Mouse (Mus musculus): ENCODE measurements around the gene Igsf21. TPM values are rescaled to one million over a fixed set of nuclear protein-coding genes. Genes with fewer than 3 reads are reported as not detected.

The Igsf21 gene
- polyA plus RNA-seq, 1 experiment from 2014 or later, result 0.10 TPM

- no peaks in the 10 kb centered on the region for H3K36me3 ChIP-seq
- no peak for ATAC-seq (replicated peaks; ENCODE audit: insufficient number of reproducible peaks, insufficient read depth, low FRiP score, low read depth)
- no peaks in the 10 kb centered on the region for H3K4me1 ChIP-seq (replicated peaks)
- H3K27me3 ChIP-seq, result peaks cover 21% of the 10 kb centered on the region; the same call in 1 of the 2 replicates
- no peak overlapping the region for H3K4me2 ChIP-seq
- no peaks in the 10 kb centered on the region for H3K9me3 ChIP-seq (replicated peaks)
- WGBS, result 72% methylated on average over 18 of the region's 18 CpGs
- no peak overlapping the region for H3K27ac ChIP-seq
- H3K9ac ChIP-seq, result no peak overlapping the region
- no peak overlapping the region for H3K4me3 ChIP-seq
These were observed 12.0 kb downstream of the Igsf21 start for GRCm38 (mm10) chr4:140234412-140235205.

DNA sequence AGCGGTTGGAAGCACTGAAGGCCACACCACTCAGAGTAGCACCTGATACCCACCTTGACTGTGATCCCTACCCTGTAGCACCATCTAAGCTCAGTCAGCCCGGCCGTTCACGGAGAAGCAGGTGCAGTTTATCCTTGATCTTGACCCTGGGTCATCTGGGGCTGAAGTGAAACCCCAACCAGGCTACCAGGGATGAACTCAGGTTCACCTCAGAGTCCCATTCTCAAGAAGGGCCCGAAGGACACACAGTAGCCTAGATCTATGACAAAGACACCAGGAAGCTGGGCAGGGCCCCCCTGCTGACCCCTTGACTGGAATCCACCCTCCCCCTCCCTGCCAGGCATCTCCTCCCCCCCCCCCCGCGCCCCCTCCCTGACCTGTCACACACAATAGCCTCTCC lies 18.7 kb downstream of the Igsf21 start:
- no peak overlapping the region for H3K9ac ChIP-seq
- no peaks in the 10 kb centered on the region for H3K36me3 ChIP-seq
- WGBS, result 58% methylated on average over 6 of the region's 7 CpGs
- peaks cover 26% of the 10 kb centered on the region for H3K27me3 ChIP-seq
- H3K4me1 ChIP-seq (replicated peaks), result no peaks in the 10 kb centered on the region
- H3K9me3 ChIP-seq (replicated peaks), result no peaks in the 10 kb centered on the region
- no peak for ATAC-seq (replicated peaks; ENCODE audit: insufficient number of reproducible peaks, insufficient read depth, low FRiP score, low read depth)
- H3K4me2 ChIP-seq, result no peak overlapping the region
- no peak overlapping the region for H3K27ac ChIP-seq
- no peak overlapping the region for H3K4me3 ChIP-seq

DNA sequence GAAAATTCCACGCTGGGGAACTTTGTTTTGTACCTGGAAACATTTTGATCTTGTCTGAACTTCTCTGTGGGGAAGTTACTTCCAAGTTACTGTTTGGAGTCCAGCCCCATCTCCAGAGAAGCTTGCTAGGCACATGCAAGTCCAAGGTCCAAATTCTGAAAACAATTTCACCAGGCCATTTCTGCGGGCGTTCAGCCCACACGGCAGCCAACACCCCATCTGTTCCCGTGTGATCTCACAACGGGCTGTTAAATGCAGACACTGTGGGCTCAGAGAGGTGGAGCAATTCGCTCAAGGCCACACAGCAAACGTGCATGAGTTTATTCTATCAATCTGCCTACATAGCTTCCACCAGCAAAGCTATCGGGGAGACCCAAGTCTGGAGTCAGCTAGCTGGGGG lies 21.4 kb downstream of the Igsf21 start:
- no peak overlapping the region for H3K4me3 ChIP-seq
- 73% methylated on average over 9 of the region's 9 CpGs for WGBS
- ATAC-seq (replicated peaks; ENCODE audit: insufficient number of reproducible peaks, insufficient read depth, low FRiP score, low read depth), result no peak
- H3K4me1 ChIP-seq (replicated peaks), result no peaks in the 10 kb centered on the region
- H3K27me3 ChIP-seq, result peaks cover 39% of the 10 kb centered on the region
- H3K36me3 ChIP-seq, result no peaks in the 10 kb centered on the region
- H3K27ac ChIP-seq, result no peak overlapping the region
- no peak overlapping the region for H3K9ac ChIP-seq
- no peaks in the 10 kb centered on the region for H3K9me3 ChIP-seq (replicated peaks)
- no peak overlapping the region for H3K4me2 ChIP-seq

DNA sequence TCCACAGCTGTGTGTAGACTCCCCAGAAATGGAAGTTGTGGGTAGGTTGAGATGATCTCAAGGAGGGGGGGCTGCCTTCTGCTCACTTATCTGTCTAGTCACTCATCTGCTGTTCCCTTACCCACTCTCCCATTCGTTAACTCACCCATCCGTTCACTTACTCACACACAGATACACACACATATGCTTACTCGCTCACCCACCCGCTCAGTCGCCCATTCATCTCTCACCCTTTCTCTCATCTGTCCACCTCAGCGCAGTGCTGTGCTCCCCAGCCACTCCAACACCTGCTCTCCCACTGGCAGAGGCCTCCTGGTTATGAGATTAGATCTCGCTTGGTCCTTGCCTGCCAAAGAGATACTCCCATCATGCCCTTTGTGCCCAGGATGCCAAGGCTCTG lies 22.1 kb downstream of the Igsf21 start:
- Histone ChIP-seq H3K9ac (no peak overlapping the region), H3K27me3 (peaks cover 41% of the 10 kb centered on the region), H3K27ac (no peak overlapping the region), H3K4me1 (replicated peaks) (no peaks in the 10 kb centered on the region), H3K4me2 (no peak overlapping the region), H3K9me3 (replicated peaks) (no peaks in the 10 kb centered on the region), H3K36me3 (no peaks in the 10 kb centered on the region), H3K4me3 (no peak overlapping the region)
- ATAC-seq (replicated peaks; ENCODE audit: insufficient number of reproducible peaks, insufficient read depth, low FRiP score, low read depth), result no peak
- 70% methylated on average over 7 of the region's 7 CpGs for WGBS

GRCm38 (mm10) chr4:140223067-140223466 lies 23.5 kb downstream of the Igsf21 start:
- Histone ChIP-seq H3K9me3 (replicated peaks) (no peaks in the 10 kb centered on the region), H3K4me1 (replicated peaks) (no peaks in the 10 kb centered on the region), H3K36me3 (no peaks in the 10 kb centered on the region), H3K4me3 (no peak overlapping the region), H3K4me2 (no peak overlapping the region), H3K27me3 (peaks cover 42% of the 10 kb centered on the region), H3K27ac (no peak overlapping the region), H3K9ac (no peak overlapping the region)
- 33% methylated on average over 12 of the region's 12 CpGs for WGBS
- ATAC-seq (replicated peaks; ENCODE audit: insufficient number of reproducible peaks, insufficient read depth, low FRiP score, low read depth), result no peak

GRCm38 (mm10) chr4:140220326-140221093 lies 26.1 kb downstream of the Igsf21 start:
- H3K4me3 ChIP-seq, result no peak overlapping the region
- WGBS, result 52% methylated on average over 22 of the region's 22 CpGs
- no peak for ATAC-seq (replicated peaks; ENCODE audit: insufficient number of reproducible peaks, insufficient read depth, low FRiP score, low read depth)
- no peaks in the 10 kb centered on the region for H3K4me1 ChIP-seq (replicated peaks)
- no peaks in the 10 kb centered on the region for H3K36me3 ChIP-seq
- no peaks in the 10 kb centered on the region for H3K9me3 ChIP-seq (replicated peaks)
- no peak overlapping the region for H3K4me2 ChIP-seq
- no peak overlapping the region for H3K27ac ChIP-seq
- H3K9ac ChIP-seq, result no peak overlapping the region
- H3K27me3 ChIP-seq, result peaks cover 42% of the 10 kb centered on the region

GRCm38 (mm10) chr4:140218853-140219852 lies 27.4 kb downstream of the Igsf21 start:
- 52% methylated on average over 17 of the region's 17 CpGs for WGBS
- Histone ChIP-seq H3K4me2 (no peak overlapping the region), H3K9ac (no peak overlapping the region), H3K27ac (no peak overlapping the region), H3K4me1 (replicated peaks) (no peaks in the 10 kb centered on the region), H3K27me3 (peaks cover 30% of the 10 kb centered on the region), H3K36me3 (no peaks in the 10 kb centered on the region), H3K4me3 (no peak overlapping the region), H3K9me3 (replicated peaks) (no peaks in the 10 kb centered on the region)
- no peak for ATAC-seq (replicated peaks; ENCODE audit: insufficient number of reproducible peaks, insufficient read depth, low FRiP score, low read depth)

DNA sequence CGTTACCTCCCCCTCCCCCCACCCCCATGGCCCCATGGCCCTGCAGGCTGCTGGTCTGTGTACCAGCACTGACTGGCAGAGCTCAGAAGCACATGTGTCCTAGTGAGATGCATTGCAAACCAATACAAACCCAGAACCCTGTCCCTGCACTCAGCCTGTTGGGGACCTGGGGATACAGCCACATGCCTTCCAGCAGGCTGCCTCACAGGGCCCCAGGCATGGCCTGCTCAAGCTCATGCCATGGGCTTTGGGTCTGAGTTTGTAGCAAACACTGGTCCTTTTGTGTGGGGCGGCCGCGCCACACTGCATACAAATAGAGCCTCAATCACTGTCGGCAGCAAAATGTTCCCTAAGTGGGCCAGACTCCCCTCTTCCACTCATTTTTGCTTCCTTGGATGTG lies 28.2 kb downstream of the Igsf21 start:
- Histone ChIP-seq H3K27ac (no peak overlapping the region), H3K4me2 (no peak overlapping the region), H3K36me3 (no peaks in the 10 kb centered on the region), H3K27me3 (peaks cover 27% of the 10 kb centered on the region), H3K9me3 (replicated peaks) (no peaks in the 10 kb centered on the region), H3K9ac (no peak overlapping the region), H3K4me3 (no peak overlapping the region), H3K4me1 (replicated peaks) (no peaks in the 10 kb centered on the region)
- ATAC-seq (replicated peaks; ENCODE audit: insufficient number of reproducible peaks, insufficient read depth, low FRiP score, low read depth), result no peak
- 75% methylated on average over 5 of the region's 5 CpGs for WGBS

DNA sequence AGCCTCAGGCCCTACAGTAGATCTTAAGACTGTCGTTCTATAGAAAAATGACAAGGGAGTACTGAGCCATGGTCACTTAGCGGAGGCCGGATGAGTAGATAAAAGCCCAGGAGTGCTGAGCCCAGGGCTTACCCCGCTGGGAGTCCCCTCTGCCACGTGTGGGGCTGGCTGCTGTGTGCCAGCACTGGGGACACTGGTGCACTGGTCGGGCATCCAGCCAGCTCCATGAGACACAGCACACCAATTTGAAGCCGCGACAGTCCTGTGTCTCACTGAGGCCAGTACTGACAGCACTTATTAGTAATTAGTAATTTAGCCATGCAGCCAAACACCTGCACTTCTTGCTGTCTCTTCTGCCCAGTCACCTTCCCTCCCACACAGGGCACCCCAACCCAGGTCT lies 28.6 kb downstream of the Igsf21 start:
- H3K4me1 ChIP-seq (replicated peaks), result no peaks in the 10 kb centered on the region
- H3K36me3 ChIP-seq, result no peaks in the 10 kb centered on the region
- no peaks in the 10 kb centered on the region for H3K9me3 ChIP-seq (replicated peaks)
- H3K4me2 ChIP-seq, result no peak overlapping the region
- H3K9ac ChIP-seq, result no peak overlapping the region
- H3K27ac ChIP-seq, result no peak overlapping the region
- H3K27me3 ChIP-seq, result peaks cover 25% of the 10 kb centered on the region
- no peak overlapping the region for H3K4me3 ChIP-seq
- 77% methylated on average over 8 of the region's 8 CpGs for WGBS
- ATAC-seq (replicated peaks; ENCODE audit: insufficient number of reproducible peaks, insufficient read depth, low FRiP score, low read depth), result no peak

DNA sequence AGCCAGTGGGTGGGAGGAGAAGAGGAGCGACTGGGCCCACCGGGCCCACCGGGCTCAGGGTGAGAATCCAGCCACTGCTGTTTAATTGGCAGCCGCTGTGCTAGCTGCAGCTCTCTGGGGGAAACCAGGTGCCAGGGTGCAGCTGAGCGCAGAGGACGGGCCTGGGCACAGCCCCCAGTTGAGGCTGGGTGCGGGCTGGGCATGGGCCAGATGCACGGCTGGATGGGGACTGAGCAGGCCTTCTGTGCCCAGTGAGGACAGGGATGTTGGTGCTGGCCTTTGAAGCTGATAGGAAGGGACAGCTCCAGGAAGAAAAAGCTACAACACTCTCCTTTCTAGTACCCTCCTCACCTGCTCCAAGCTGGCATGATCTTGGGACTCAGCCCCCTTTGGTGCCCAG lies 30.5 kb downstream of the Igsf21 start:
- H3K4me2 ChIP-seq, result no peak overlapping the region
- no peak overlapping the region for H3K9ac ChIP-seq
- H3K4me1 ChIP-seq (replicated peaks), result no peaks in the 10 kb centered on the region
- H3K4me3 ChIP-seq, result no peak overlapping the region
- H3K27me3 ChIP-seq, result peaks cover 21% of the 10 kb centered on the region; the same call in 1 of the 2 replicates
- H3K36me3 ChIP-seq, result no peaks in the 10 kb centered on the region
- ATAC-seq (replicated peaks; ENCODE audit: insufficient number of reproducible peaks, insufficient read depth, low FRiP score, low read depth), result no peak
- no peak overlapping the region for H3K27ac ChIP-seq
- WGBS, result 80% methylated on average over 8 of the region's 8 CpGs
- H3K9me3 ChIP-seq (replicated peaks), result no peaks in the 10 kb centered on the region

DNA sequence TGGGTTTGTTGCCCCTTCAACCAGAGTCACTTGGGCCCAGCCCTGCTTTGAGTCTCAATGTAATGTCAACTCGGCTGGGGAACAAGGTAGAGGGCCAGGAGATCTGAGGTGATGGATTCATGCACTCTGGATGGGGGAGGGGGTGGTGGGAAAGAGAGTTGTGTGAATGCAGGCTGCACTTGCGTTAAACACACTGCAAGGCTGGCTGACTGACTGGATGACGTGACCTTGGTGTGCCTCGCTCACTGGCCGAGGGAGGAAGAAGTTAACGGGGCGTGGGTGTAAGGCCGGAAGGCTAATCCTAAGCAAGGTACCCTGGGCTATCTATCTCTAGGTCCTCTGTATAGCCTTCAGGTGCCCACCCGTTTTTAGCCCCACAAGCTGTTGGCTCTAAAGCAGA lies 31.4 kb downstream of the Igsf21 start:
- peaks cover 18% of the 10 kb centered on the region for H3K27me3 ChIP-seq
- no peak overlapping the region for H3K4me3 ChIP-seq
- no peaks in the 10 kb centered on the region for H3K4me1 ChIP-seq (replicated peaks)
- no peak overlapping the region for H3K4me2 ChIP-seq
- H3K36me3 ChIP-seq, result no peaks in the 10 kb centered on the region
- no peaks in the 10 kb centered on the region for H3K9me3 ChIP-seq (replicated peaks)
- no peak overlapping the region for H3K9ac ChIP-seq
- no peak overlapping the region for H3K27ac ChIP-seq
- WGBS, result 61% methylated on average over 9 of the region's 9 CpGs
- no peak for ATAC-seq (replicated peaks; ENCODE audit: insufficient number of reproducible peaks, insufficient read depth, low FRiP score, low read depth)
